Mouse (Mus musculus): Measurements from ENCODE around the gene Ank2. TPM values are rescaled to one million over a fixed set of nuclear protein-coding genes. Genes with fewer than 3 reads are reported as not detected.

Gene Ank2
- total and polyA plus RNA-seq, 2 experiments: 1.2 to 5.6 TPM

- no peak overlapping the region for H3K4me3 ChIP-seq (ENCODE audit: insufficient read depth, low read depth, low read length)
- TF ChIP-seq POLR2A (IDR thresholded peaks at IDR 0.05; ENCODE audit: extremely low read depth, insufficient read depth, low read length) (no peak), CTCF (IDR thresholded peaks at IDR 0.05; ENCODE audit: low read depth, low read length) (no peak)
- no peak for DNase-seq (ENCODE audit: extremely low read depth, low read depth, low spot score)
- H3K36me3 ChIP-seq (ENCODE audit: control insufficient read depth, insufficient read depth, low read length): no peaks in the 10 kb centered on the region
- no peaks in the 10 kb centered on the region for H3K27me3 ChIP-seq (ENCODE audit: control insufficient read depth, insufficient read depth, low read length)
- H3K4me1 ChIP-seq (ENCODE audit: control insufficient read depth, insufficient read depth, low read length): no peaks in the 10 kb centered on the region
- WGBS: 2% methylated on average over 18 of the region's 18 CpGs
- no peak overlapping the region for H3K9ac ChIP-seq (ENCODE audit: low read depth, low read length)
- H3K79me2 ChIP-seq (ENCODE audit: control insufficient read depth, insufficient read depth, low read length): no peaks in the 10 kb centered on the region
- H3K27ac ChIP-seq (replicated peaks; ENCODE audit: insufficient read depth, low read depth, low read length): no peak overlapping the region
Observed at GRCm38 (mm10) chr3:127257969-127258368, 241.2 kb downstream of the Ank2 start.

GRCm38 (mm10) chr3:127257279-127257925 is 241.7 kb downstream of the Ank2 start:
- 3% methylated on average over 13 of the region's 13 CpGs for WGBS
- Histone ChIP-seq H3K79me2 (ENCODE audit: control insufficient read depth, insufficient read depth, low read length) (no peaks in the 10 kb centered on the region), H3K9ac (ENCODE audit: low read depth, low read length) (no peak overlapping the region), H3K4me3 (ENCODE audit: insufficient read depth, low read depth, low read length) (no peak overlapping the region; the same call in 1 of the 2 replicates), H3K27me3 (ENCODE audit: control insufficient read depth, insufficient read depth, low read length) (no peaks in the 10 kb centered on the region), H3K27ac (replicated peaks; ENCODE audit: insufficient read depth, low read depth, low read length) (no peak overlapping the region), H3K4me1 (ENCODE audit: control insufficient read depth, insufficient read depth, low read length) (no peaks in the 10 kb centered on the region), H3K36me3 (ENCODE audit: control insufficient read depth, insufficient read depth, low read length) (no peaks in the 10 kb centered on the region)
- no peak for TF ChIP-seq POLR2A (IDR thresholded peaks at IDR 0.05; ENCODE audit: extremely low read depth, insufficient read depth, low read length)
- no peak for TF ChIP-seq CTCF (IDR thresholded peaks at IDR 0.05; ENCODE audit: low read depth, low read length)
- DNase-seq (ENCODE audit: extremely low read depth, low read depth, low spot score): no peak

GRCm38 (mm10) chr3:127256681-127257080 is 242.5 kb downstream of the Ank2 start:
- no peaks in the 10 kb centered on the region for H3K79me2 ChIP-seq (ENCODE audit: control insufficient read depth, insufficient read depth, low read length)
- H3K27me3 ChIP-seq (ENCODE audit: control insufficient read depth, insufficient read depth, low read length): no peaks in the 10 kb centered on the region
- H3K27ac ChIP-seq (replicated peaks; ENCODE audit: insufficient read depth, low read depth, low read length): no peak overlapping the region
- H3K4me3 ChIP-seq (ENCODE audit: insufficient read depth, low read depth, low read length): no peak overlapping the region
- TF ChIP-seq POLR2A (IDR thresholded peaks at IDR 0.05; ENCODE audit: extremely low read depth, insufficient read depth, low read length) (no peak), CTCF (IDR thresholded peaks at IDR 0.05; ENCODE audit: low read depth, low read length) (no peak)
- DNase-seq (ENCODE audit: extremely low read depth, low read depth, low spot score): no peak
- H3K9ac ChIP-seq (ENCODE audit: low read depth, low read length): no peak overlapping the region
- WGBS: 86% methylated on average over 2 of the region's 2 CpGs
- no peaks in the 10 kb centered on the region for H3K4me1 ChIP-seq (ENCODE audit: control insufficient read depth, insufficient read depth, low read length)
- H3K36me3 ChIP-seq (ENCODE audit: control insufficient read depth, insufficient read depth, low read length): no peaks in the 10 kb centered on the region

- 74% methylated on average over 5 of the region's 5 CpGs for WGBS
- H3K4me3 ChIP-seq (ENCODE audit: insufficient read depth, low read depth, low read length): no peak overlapping the region
Observed at GRCm38 (mm10) chr3:127250930-127251329, 248.2 kb downstream of the Ank2 start.

GRCm38 (mm10) chr3:127248611-127249010 is 250.5 kb downstream of the Ank2 start:
- no peaks in the 10 kb centered on the region for H3K36me3 ChIP-seq (ENCODE audit: control insufficient read depth, insufficient read depth, low read length)
- no peak for DNase-seq (ENCODE audit: extremely low read depth, low read depth, low spot score)
- no peak overlapping the region for H3K27ac ChIP-seq (replicated peaks; ENCODE audit: insufficient read depth, low read depth, low read length)
- no peaks in the 10 kb centered on the region for H3K4me1 ChIP-seq (ENCODE audit: control insufficient read depth, insufficient read depth, low read length)
- no peaks in the 10 kb centered on the region for H3K27me3 ChIP-seq (ENCODE audit: control insufficient read depth, insufficient read depth, low read length)
- H3K4me3 ChIP-seq (ENCODE audit: insufficient read depth, low read depth, low read length): no peak overlapping the region
- no peaks in the 10 kb centered on the region for H3K79me2 ChIP-seq (ENCODE audit: control insufficient read depth, insufficient read depth, low read length)
- TF ChIP-seq CTCF (IDR thresholded peaks at IDR 0.05; ENCODE audit: low read depth, low read length): no peak
- TF ChIP-seq POLR2A (IDR thresholded peaks at IDR 0.05; ENCODE audit: extremely low read depth, insufficient read depth, low read length): no peak
- H3K9ac ChIP-seq (ENCODE audit: low read depth, low read length): no peak overlapping the region

More at GRCm38 (mm10) chr3:127250930-127251329, 248.2 kb downstream of the Ank2 start:
- no peaks in the 10 kb centered on the region for H3K27me3 ChIP-seq (ENCODE audit: control insufficient read depth, insufficient read depth, low read length)
- H3K4me1 ChIP-seq (ENCODE audit: control insufficient read depth, insufficient read depth, low read length): no peaks in the 10 kb centered on the region
- H3K27ac ChIP-seq (replicated peaks; ENCODE audit: insufficient read depth, low read depth, low read length): no peak overlapping the region
- DNase-seq (ENCODE audit: extremely low read depth, low read depth, low spot score): no peak
- no peaks in the 10 kb centered on the region for H3K79me2 ChIP-seq (ENCODE audit: control insufficient read depth, insufficient read depth, low read length)
- no peak overlapping the region for H3K9ac ChIP-seq (ENCODE audit: low read depth, low read length)
- TF ChIP-seq CTCF (IDR thresholded peaks at IDR 0.05; ENCODE audit: low read depth, low read length) (no peak), POLR2A (IDR thresholded peaks at IDR 0.05; ENCODE audit: extremely low read depth, insufficient read depth, low read length) (no peak)
- no peaks in the 10 kb centered on the region for H3K36me3 ChIP-seq (ENCODE audit: control insufficient read depth, insufficient read depth, low read length)

GRCm38 (mm10) chr3:127246989-127247708 is 252.0 kb downstream of the Ank2 start:
- Histone ChIP-seq H3K27ac (replicated peaks; ENCODE audit: insufficient read depth, low read depth, low read length) (no peak overlapping the region), H3K27me3 (ENCODE audit: control insufficient read depth, insufficient read depth, low read length) (no peaks in the 10 kb centered on the region), H3K9ac (ENCODE audit: low read depth, low read length) (no peak overlapping the region), H3K4me1 (ENCODE audit: control insufficient read depth, insufficient read depth, low read length) (no peaks in the 10 kb centered on the region), H3K4me3 (ENCODE audit: insufficient read depth, low read depth, low read length) (no peak overlapping the region), H3K79me2 (ENCODE audit: control insufficient read depth, insufficient read depth, low read length) (no peaks in the 10 kb centered on the region), H3K36me3 (ENCODE audit: control insufficient read depth, insufficient read depth, low read length) (no peaks in the 10 kb centered on the region)
- no peak for DNase-seq (ENCODE audit: extremely low read depth, low read depth, low spot score)
- 75% methylated on average over 11 of the region's 11 CpGs for WGBS
- TF ChIP-seq POLR2A (IDR thresholded peaks at IDR 0.05; ENCODE audit: extremely low read depth, insufficient read depth, low read length) (no peak), CTCF (IDR thresholded peaks at IDR 0.05; ENCODE audit: low read depth, low read length) (no peak)

Measured in liver, adult 2 months (tissue).